Mouse (Mus musculus): ENCODE measurements around the gene Trim17.
A peak's percentile ranks its signal among the peaks of the same experiment; 100 is the strongest.

Gene Trim17

DNA sequence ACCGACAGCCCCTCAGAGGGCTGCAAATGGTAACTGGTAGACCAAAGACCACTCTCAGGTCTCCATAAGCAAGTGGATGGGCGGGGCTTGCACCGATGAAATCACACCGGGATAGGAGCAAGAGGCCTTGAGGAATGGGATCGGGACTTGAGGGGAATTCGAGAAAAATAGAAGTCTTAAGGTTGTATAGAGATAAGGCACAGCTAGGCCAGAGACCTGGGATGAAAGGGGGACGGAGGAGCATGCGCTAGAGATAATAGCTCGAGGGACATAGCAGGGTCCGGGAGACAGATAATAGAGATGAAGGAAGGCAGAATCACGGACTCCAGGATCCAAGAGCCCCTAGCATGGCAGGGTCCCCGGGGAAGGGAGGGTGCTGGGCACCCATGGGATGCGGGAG, 16.6 kb upstream of the Trim17 start:
- TF ChIP-seq NANOG (IDR thresholded peaks at IDR 0.05; ENCODE audit: borderline replicate concordance, low read length) (no peak), POU5F1 (IDR thresholded peaks at IDR 0.05; ENCODE audit: borderline replicate concordance, low read length) (no peak), CTCF (conservative IDR thresholded peaks at IDR 0.05; ENCODE audit: low read length) (no peak)
- Histone ChIP-seq H3K9me3 (ENCODE audit: low read length) (no peaks in the 10 kb centered on the region), H3K36me3 (ENCODE audit: insufficient read depth, low read length) (peaks cover 42% of the 10 kb centered on the region), H3K4me1 (replicated peaks; ENCODE audit: low read depth, low read length) (peaks cover 21% of the 10 kb centered on the region), H3K4me3 (replicated peaks; ENCODE audit: low read length) (peak overlapping the region; percentile 92), H3K27me3 (ENCODE audit: insufficient read depth, low read length) (0 out of 2 replicates have a peak, but pooled peaks cover 4% of the 10 kb centered on the region)

GRCm38 (mm10) chr11:58938322-58939087, 16.0 kb upstream of the Trim17 start, which contains the start of gene Rnf187:
Rnf187 (minus strand) TSS chr11:58938916.
- Histone ChIP-seq H3K36me3 (ENCODE audit: insufficient read depth, low read length) (peaks cover 36% of the 10 kb centered on the region), H3K4me1 (replicated peaks; ENCODE audit: low read depth, low read length) (peaks cover 22% of the 10 kb centered on the region), H3K9me3 (ENCODE audit: low read length) (no peaks in the 10 kb centered on the region), H3K4me3 (replicated peaks; ENCODE audit: low read length) (peak within 1 kb of the TSS; percentile 92), H3K27me3 (ENCODE audit: insufficient read depth, low read length) (0 out of 2 replicates have a peak, but pooled peaks cover 4% of the 10 kb centered on the region)
- TF ChIP-seq POU5F1 (IDR thresholded peaks at IDR 0.05; ENCODE audit: borderline replicate concordance, low read length) (no peak), NANOG (IDR thresholded peaks at IDR 0.05; ENCODE audit: borderline replicate concordance, low read length) (no peak), CTCF (conservative IDR thresholded peaks at IDR 0.05; ENCODE audit: low read length) (no peak)

GRCm38 (mm10) chr11:58939088-58939439, 15.4 kb upstream of the Trim17 start:
- Histone ChIP-seq H3K4me1 (replicated peaks; ENCODE audit: low read depth, low read length) (peaks cover 23% of the 10 kb centered on the region), H3K27me3 (ENCODE audit: insufficient read depth, low read length) (peaks cover 5% of the 10 kb centered on the region; the same call in 1 of the 2 replicates), H3K36me3 (ENCODE audit: insufficient read depth, low read length) (peaks cover 30% of the 10 kb centered on the region), H3K9me3 (ENCODE audit: low read length) (no peaks in the 10 kb centered on the region), H3K4me3 (replicated peaks; ENCODE audit: low read length) (peak overlapping the region; percentile 92)
- TF ChIP-seq POU5F1 (IDR thresholded peaks at IDR 0.05; ENCODE audit: borderline replicate concordance, low read length) (no peak), CTCF (conservative IDR thresholded peaks at IDR 0.05; ENCODE audit: low read length) (no peak), NANOG (IDR thresholded peaks at IDR 0.05; ENCODE audit: borderline replicate concordance, low read length) (no peak)

GRCm38 (mm10) chr11:58944136-58944535, 10.3 kb upstream of the Trim17 start:
- Histone ChIP-seq H3K4me1 (replicated peaks; ENCODE audit: low read depth, low read length) (peaks cover 17% of the 10 kb centered on the region), H3K36me3 (ENCODE audit: insufficient read depth, low read length) (no peaks in the 10 kb centered on the region), H3K9me3 (ENCODE audit: low read length) (no peaks in the 10 kb centered on the region), H3K4me3 (replicated peaks; ENCODE audit: low read length) (no peak overlapping the region), H3K27me3 (ENCODE audit: insufficient read depth, low read length) (peaks cover 40% of the 10 kb centered on the region)
- TF ChIP-seq NANOG (IDR thresholded peaks at IDR 0.05; ENCODE audit: borderline replicate concordance, low read length) (no peak), POU5F1 (IDR thresholded peaks at IDR 0.05; ENCODE audit: borderline replicate concordance, low read length) (no peak), CTCF (conservative IDR thresholded peaks at IDR 0.05; ENCODE audit: low read length) (no peak)

GRCm38 (mm10) chr11:58947306-58947705, 7.2 kb upstream of the Trim17 start:
- Histone ChIP-seq H3K36me3 (ENCODE audit: insufficient read depth, low read length) (no peaks in the 10 kb centered on the region), H3K9me3 (ENCODE audit: low read length) (no peaks in the 10 kb centered on the region), H3K4me3 (replicated peaks; ENCODE audit: low read length) (no peak overlapping the region), H3K27me3 (ENCODE audit: insufficient read depth, low read length) (peaks cover 64% of the 10 kb centered on the region), H3K4me1 (replicated peaks; ENCODE audit: low read depth, low read length) (peaks cover 20% of the 10 kb centered on the region)
- TF ChIP-seq NANOG (IDR thresholded peaks at IDR 0.05; ENCODE audit: borderline replicate concordance, low read length) (no peak), POU5F1 (IDR thresholded peaks at IDR 0.05; ENCODE audit: borderline replicate concordance, low read length) (no peak), CTCF (conservative IDR thresholded peaks at IDR 0.05; ENCODE audit: low read length) (no peak)

- peak overlapping the region; percentile 78 for H3K4me3 ChIP-seq (replicated peaks; ENCODE audit: low read length)
- no peak for TF ChIP-seq POU5F1 (IDR thresholded peaks at IDR 0.05; ENCODE audit: borderline replicate concordance, low read length)
- TF ChIP-seq NANOG (IDR thresholded peaks at IDR 0.05; ENCODE audit: borderline replicate concordance, low read length), result no peak
- TF ChIP-seq CTCF (conservative IDR thresholded peaks at IDR 0.05; ENCODE audit: low read length), result no peak
- peaks cover 20% of the 10 kb centered on the region for H3K4me1 ChIP-seq (replicated peaks; ENCODE audit: low read depth, low read length)
- H3K27me3 ChIP-seq (ENCODE audit: insufficient read depth, low read length), result peaks cover 66% of the 10 kb centered on the region
- no peaks in the 10 kb centered on the region for H3K36me3 ChIP-seq (ENCODE audit: insufficient read depth, low read length)
- H3K9me3 ChIP-seq (ENCODE audit: low read length), result no peaks in the 10 kb centered on the region
Observed at GRCm38 (mm10) chr11:58947798-58948528, 6.5 kb upstream of the Trim17 start.

- H3K4me1 ChIP-seq (replicated peaks; ENCODE audit: low read depth, low read length), result peaks cover 21% of the 10 kb centered on the region
- TF ChIP-seq POU5F1 (IDR thresholded peaks at IDR 0.05; ENCODE audit: borderline replicate concordance, low read length), result no peak
- TF ChIP-seq NANOG (IDR thresholded peaks at IDR 0.05; ENCODE audit: borderline replicate concordance, low read length), result no peak
- TF ChIP-seq CTCF (conservative IDR thresholded peaks at IDR 0.05; ENCODE audit: low read length), result no peak
- no peaks in the 10 kb centered on the region for H3K36me3 ChIP-seq (ENCODE audit: insufficient read depth, low read length)
- peaks cover 71% of the 10 kb centered on the region for H3K27me3 ChIP-seq (ENCODE audit: insufficient read depth, low read length)
- no peaks in the 10 kb centered on the region for H3K9me3 ChIP-seq (ENCODE audit: low read length)
- H3K4me3 ChIP-seq (replicated peaks; ENCODE audit: low read length), result peak within 1 kb of the TSS; percentile 78
Observed at GRCm38 (mm10) chr11:58948542-58949479, 5.7 kb upstream of the Trim17 start, which contains the start of gene Hist3h2ba. Hist3h2ba (plus strand) TSS chr11:58948920.

Data from E14TG2a.4 (cell line).